Mouse (Mus musculus) pancreas, adult 10 weeks (tissue): Measurements from ENCODE around the gene Tmem216. TPM values are rescaled to one million over a fixed set of nuclear protein-coding genes. Genes with fewer than 3 reads are reported as not detected.

ENCODE experiments used
- polyA plus RNA-seq: library from polyadenylated mRNA; stranded (reverse); fragments of 350-450 nt; fragmentation: Illumina TruSeq; extraction: RNeasy Lipid Tissue Mini Kit (QIAGEN cat#74804); gene quantifications from one replicate; pipeline ENCODE4 v1.2.3, GENCODE M21; 2015; ENCODE audit warnings: low read depth, low replicate concordance; ENCODE audit not compliant: insufficient read depth

Gene Tmem216
- polyA plus RNA-seq = 4.2 TPM

GRCm38 (mm10) chr19:10555624-10556510 is at the start of gene Tmem216:
TSS of gene Tmem216 (minus strand) at chr19:10556238.

GRCm38 (mm10) chr19:10605293-10605900 is 49.4 kb upstream of the Tmem216 start, which contains the start of the genes Ddb1 and Tkfc:
TSS of gene Ddb1 (plus strand) at chr19:10605327.
TSS of gene Tkfc (minus strand) at chr19:10605654.

GRCm38 (mm10) chr19:10576690-10577561 is 20.9 kb upstream of the Tmem216 start, which contains the start of the genes Cyb561a3 and Tmem138:
TSS of gene Cyb561a3 (plus strand) at chr19:10577172.
TSS of gene Tmem138 (minus strand) at chr19:10577362.

GRCm38 (mm10) chr19:10525910-10526309 is 30.1 kb downstream of the Tmem216 start, which contains the start of gene Sdhaf2:
TSS of gene Sdhaf2 (minus strand) at chr19:10526142.

GRCm38 (mm10) chr19:10525106-10525901 is 30.7 kb downstream of the Tmem216 start, which contains the start of gene Cpsf7:
TSS of gene Cpsf7 (plus strand) at chr19:10525266.

Other genes with a start within 250 kb of the Tmem216 start
- gene Syt7, start 167.1 kb downstream of the Tmem216 start, polyA plus RNA-seq = 5.5 TPM
- gene Lrrc10b, start 98.8 kb downstream of the Tmem216 start, polyA plus RNA-seq = 2.6 TPM
- not detected for gene Ppp1r32, start 73.3 kb downstream of the Tmem216 start, polyA plus RNA-seq
- gene Cpsf7, start 31.0 kb downstream of the Tmem216 start, polyA plus RNA-seq = 20.4 TPM
- 6.8 TPM for gene Sdhaf2, start 30.1 kb downstream of the Tmem216 start, polyA plus RNA-seq
- gene Cyb561a3, start 20.9 kb upstream of the Tmem216 start, polyA plus RNA-seq = 5.5 TPM
- gene Tmem138, start 21.1 kb upstream of the Tmem216 start, polyA plus RNA-seq = 2.2 TPM
- gene Ddb1, start 49.1 kb upstream of the Tmem216 start, polyA plus RNA-seq = 37.8 TPM
- 3.4 TPM for gene Tkfc, start 49.4 kb upstream of the Tmem216 start, polyA plus RNA-seq
- not detected for gene Vwce, start 78.0 kb upstream of the Tmem216 start, polyA plus RNA-seq
- gene Pga5, start 121.8 kb upstream of the Tmem216 start, polyA plus RNA-seq = not detected
- 9.0 TPM for gene Vps37c, start 132.5 kb upstream of the Tmem216 start, polyA plus RNA-seq
- gene Cd5, start 182.8 kb upstream of the Tmem216 start, polyA plus RNA-seq = 0.52 TPM